Mouse (Mus musculus) gastrocnemius, adult 8-10 months (tissue): ENCODE data around the gene Nmu. TPM values are rescaled to one million over a fixed set of nuclear protein-coding genes. Genes with fewer than 3 reads are reported as not detected.

Experiments
- DNase-seq, 2 experiments: peaks; one replicate each; pipeline ENCODE4 v3.0.0; 2022; ENCODE audit warnings: low spot score in 2 of 2
- total RNA-seq, 4 experiments: library from RNA; stranded (reverse); gene quantifications; 2 replicates each; pipeline ENCODE4 v1.2.4; 2022

The Nmu gene
- total RNA-seq, result not detected

DNA sequence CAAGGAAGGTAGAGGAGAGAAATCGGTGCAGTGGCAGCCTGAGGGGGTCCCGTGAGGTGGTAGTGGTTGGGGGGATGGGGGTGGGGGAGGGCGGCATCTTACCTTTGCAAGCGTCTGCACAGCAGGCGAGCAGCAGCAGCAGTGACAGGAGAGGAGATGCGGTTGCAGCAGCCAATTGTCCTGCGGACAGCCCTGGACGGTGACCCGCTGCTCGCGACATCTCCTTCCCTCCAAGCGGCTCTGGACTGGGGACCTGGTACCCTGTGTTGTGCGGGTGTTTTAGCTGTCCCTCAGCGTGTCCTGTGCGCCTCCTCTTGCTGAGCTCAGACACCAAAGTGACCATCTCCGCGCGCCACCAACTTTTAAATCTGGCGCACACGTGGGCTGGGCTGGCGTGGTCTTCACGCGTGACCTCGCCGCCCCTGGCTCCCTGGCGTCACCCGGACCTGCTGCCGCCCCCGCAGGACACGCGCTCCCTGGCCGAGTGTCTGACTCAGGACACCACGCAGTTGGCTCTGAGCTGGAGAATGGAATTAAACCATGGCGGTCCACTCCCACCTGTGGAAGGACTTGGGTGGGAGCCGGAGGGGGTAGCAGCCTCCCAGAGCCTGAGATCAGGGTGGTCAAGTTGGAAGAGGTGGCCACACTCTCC is at the start of gene Nmu:
Gene Nmu (minus strand): TSS at position 336 of the 652 bp plus-strand sequence.
- DNase-seq, result no peak

DNA sequence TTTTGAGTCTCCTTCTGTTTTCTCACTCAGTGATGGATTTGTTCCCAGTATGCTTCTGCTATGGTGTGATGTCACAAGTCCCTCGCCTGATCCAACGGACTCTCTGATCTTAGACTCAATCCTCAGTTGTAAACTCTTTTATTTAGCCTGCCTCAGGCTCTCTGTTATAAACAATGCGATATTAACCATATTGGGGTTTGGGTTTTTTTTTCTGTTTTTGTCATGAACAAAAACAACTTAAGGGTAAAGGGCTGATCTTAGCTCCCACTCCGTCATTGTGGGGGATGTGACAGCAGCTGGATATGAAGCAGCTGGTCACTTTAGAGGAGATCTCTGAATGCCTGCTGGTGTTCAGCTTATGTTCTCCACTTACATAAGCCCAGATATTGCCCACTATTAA is 48.1 kb upstream of the Nmu start:
- DNase-seq, result no peak

DNA sequence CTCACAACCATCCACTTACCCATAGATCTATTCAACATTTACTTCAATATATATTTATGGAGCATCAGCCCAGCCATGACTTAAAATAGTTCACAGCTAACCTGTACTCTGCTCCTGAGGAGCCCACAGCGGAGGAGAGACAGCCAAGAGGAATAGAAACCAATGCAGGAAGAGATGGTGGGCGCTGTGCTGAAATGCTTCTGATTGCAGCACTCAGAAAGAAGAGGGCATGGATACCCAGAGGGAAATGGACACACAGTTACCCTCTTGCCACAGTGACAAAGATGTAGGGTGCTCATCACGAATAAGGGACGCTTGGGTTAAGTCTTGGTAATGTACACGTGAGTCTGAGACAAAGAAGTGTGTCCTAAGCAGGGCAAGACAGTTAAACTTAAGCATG is 30.8 kb upstream of the Nmu start:
- DNase-seq, result no peak

DNA sequence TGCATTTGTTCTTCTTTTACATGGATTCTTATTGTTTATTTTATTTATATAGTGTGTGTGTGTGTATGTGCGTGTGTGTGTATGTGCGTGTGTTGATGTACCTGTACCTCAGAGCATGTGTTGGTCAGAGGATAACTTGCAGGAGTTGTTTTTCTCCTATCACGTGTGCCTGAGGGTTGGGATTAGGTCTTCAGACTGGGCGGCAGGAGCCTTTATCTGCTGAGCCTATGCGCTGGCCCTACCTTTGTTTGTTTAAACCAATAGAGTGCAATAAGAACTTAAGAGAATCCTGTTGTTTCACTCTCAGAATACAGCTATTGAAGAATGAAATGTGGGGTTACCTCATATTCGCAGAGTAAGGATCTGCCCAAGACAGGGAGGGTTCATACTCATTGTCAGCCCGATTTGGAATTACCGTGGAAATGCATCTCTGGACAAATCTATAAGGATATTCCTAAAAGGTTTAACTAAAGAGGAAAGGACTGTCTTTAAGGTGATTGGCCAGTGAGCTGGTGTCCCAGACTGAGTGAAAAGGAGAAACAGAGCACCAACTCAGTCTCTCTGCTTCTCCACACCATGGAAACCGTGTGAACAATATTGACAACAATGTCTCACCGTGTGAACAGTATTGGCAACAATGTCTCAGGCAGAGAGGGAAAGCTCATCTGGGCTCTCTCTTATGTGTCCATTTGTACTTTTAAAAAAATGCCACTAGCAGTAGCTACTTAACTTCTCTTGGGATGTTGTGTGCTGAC is 25.6 kb upstream of the Nmu start:
- no peak for DNase-seq

DNA sequence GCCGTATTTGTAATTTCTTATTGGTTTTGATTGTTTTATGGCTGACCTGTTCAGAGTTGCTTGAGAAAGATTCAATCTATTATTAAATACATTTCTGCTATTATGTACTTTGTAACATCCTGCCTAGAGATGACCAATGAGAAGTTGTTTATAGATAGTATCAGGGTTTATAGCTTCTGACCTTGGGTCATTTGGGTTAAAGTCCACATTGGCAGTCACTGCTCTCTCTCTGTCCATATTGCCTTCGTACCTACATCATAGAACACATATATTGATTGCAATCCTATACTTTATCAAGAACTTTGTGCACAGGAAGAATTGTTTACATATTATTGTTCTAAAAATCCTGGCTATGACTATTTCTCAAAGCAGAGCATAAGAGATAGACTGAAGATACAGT is 24.9 kb upstream of the Nmu start:
- DNase-seq, result no peak

DNA sequence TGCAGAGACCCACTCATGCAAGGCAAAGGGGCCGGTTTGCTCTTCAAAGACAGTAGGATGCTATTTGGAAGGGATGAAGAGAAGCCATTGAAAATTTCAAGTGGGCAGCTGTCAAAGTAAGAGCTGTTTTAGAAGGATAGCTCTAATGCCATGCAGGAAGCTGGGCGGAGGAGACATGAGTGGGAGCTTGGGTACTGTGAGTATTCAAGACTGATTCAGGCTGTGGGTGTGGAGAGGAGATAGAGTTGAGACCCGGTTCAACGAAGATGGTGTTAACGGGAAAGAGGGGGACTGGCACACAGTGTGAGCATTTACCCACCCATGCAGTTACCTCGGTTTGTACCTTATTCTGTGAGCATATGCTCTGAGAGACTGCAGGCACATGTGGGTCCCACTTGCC is 20.1 kb upstream of the Nmu start:
- no peak for DNase-seq

DNA sequence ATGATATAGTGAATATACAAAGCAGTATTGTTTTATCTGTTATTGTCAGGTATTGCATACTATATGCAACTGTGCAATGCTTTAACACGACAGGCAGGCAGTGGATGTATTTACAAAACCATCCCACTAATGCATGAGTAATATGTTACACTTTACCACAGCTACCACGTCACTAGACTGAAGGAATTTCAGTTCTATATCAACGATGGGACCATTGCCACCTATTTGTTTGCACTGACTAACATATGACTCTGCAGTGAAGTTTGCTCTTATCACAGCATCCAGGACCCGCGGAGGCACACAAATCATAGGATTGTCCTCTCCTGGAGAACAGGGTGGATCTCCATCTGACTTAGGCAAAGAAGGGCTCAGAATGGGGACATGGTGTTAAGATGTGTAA is 18.2 kb upstream of the Nmu start:
- DNase-seq, result no peak

DNA sequence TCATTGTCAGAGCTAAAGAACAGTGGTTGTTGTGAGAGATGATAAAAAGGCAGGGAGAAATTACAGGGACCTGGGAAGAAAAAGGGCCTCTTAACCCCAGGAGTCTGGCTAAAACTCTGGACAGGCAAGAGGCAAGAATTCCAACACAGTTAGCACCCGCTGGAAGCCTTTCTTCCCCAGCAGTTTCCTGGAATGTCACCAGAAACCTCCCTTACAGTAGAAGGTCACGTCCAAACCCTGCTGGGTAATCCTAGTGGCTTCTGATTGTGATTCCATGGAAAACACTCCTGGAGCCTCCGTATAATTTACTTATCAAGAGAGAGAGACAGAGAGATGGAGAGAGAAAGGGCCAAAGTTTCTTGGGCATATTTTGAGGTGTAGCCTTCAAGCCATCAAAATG is 15.6 kb upstream of the Nmu start:
- no peak for DNase-seq

DNA sequence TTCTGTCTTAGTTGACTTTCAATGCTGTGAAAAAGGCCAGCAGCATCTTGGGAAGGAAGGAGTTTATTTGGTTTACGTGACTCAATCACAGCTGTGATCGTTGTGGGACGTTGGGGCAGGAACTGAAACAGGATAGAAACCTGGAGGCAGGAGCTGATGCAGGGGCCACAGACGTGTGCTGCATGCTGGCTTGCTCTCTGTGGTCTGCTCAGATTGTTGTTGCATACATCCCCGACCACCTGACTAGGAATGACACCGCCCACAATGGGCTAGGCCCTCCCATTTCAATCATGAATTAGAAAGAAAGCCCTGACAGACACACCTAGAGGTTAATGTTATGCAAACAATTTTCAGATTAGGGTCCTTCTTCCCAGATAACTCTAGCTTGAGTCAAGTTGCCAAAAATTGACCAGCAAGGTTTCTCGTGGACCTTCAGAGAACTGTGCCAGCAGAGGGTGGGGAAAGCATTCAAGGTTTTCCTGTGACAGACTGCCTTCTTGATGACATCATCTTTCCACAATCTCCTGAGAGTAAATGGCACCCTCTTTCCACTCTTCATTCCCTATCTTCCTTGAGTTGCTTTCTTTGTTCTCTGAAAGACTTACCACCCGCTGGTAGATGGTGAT is 5.7 kb upstream of the Nmu start:
- no peak for DNase-seq

DNA sequence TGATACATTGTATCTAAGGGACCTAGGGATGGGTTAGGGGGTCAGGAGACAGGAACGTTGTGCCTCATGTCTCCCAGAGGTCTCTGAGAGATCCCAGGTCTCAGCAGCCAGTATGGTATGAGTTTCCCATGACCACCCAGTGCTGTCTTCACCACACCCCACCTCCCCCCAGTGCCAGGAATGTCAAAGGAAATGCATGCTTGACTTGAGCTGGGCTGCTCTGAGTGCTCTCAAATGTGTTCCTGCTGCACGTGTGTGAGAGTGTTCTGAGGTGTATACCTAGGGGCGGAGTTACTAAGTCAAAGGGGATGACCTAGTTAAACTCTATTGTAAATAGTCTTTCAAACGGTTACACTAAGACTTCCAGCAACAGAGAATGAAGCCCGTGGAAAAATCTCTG is 1.8 kb upstream of the Nmu start:
- no peak for DNase-seq

DNA sequence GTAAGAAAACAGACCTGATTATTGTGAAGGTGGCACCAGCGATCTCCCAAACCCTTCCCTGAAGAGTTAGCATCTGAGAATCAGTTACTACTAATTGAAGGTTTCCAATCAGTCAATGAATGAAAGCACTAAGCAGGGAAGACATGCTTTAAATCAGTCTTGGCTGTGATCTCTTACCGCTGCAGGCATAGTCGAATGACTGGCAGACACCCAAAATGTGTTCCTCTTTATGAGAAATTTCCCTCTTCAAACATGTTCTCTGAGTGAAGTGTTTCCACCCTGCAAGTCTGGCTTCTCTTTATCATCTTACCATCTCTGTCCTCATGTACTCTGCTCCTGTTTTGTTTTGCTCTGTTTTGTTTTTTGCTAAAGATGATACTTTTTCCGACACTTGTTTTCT is 2.8 kb downstream of the Nmu start:
- no peak for DNase-seq

DNA sequence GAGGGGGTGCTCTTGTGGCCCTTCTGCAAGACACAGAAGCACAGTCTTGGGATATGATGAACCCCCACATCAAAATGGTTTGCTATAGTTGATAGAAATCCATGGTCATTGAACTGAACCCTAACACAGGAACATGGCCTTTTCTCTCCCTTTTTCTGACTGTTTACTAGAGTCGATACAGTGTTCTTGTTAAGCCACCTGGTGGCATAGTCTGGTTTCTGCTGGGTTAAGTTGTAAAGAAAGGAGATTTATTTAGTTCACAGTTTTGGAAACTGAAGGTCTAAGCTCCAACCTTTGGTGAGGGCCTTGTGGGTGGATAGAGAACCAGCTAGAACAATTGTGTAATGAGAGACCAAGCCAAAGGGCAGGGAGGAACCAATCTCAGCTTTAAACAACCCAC is 3.5 kb downstream of the Nmu start:
- no peak for DNase-seq

DNA sequence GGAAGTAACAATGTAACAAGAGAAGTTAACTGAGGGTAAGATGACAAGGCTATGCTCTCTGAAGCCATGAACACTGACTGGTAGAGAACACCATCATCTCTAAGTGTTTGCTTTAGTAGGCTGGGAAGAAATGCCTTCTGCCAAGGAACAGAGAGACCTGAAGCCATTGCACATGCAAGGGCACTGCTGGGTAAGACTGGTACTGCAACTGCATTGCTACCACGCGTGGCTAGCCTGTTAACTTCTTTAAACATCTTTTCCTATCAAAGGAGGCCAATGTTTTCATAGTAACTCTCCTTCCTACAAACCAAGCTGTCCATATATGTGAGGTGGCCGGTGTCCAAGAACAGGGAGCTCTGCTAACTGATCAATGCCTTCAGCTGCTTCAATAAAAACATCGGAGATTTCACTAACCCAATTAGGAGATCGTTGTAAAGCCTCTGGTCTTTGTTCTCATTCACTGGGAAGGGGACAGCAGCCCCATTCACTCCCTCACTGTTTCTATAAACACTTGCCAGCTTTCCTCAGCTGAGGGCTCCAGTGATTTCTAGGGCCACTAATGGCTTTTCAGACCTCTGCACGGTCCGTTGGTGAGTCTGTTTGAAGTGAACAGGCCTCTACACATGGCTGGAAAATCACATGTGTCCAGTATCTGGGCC is 11.5 kb downstream of the Nmu start:
- no peak for DNase-seq

DNA sequence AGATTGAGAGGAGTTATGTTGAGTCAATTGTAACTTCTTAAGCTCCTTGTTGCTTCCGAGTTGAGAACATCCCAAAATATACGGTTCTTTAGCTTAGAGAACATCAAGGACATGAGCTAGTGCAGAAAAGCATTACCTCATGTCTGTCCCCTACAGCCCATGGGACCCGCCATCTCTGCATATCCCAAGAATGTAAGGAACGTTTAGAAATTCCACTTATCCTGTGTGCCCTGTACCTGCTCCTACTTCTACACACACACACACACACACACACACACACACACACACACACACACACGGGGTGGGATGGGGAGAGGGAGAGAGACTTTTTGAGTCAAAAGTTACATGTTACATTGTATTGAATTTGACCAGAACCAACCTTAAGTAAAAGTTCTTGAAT is 12.1 kb downstream of the Nmu start:
- DNase-seq, result no peak

DNA sequence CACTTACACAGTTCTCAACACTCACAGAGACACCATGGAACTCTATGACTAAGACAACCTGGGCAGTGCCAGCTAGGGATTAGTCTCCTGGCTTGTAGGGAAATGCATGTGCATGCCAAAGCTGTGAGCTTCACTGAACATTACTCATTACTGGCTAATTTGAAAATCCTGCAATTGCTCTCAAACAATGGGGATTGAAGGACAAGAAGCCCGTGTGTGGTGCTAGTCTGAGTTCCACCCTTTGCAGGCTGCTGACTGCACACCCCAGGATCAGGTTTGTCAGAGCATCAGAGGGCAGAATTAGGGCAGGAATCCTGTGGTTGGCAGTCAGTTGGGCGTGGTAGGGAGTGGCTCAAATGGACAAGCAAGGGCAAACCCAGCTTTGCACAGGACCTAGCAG is 17.5 kb downstream of the Nmu start:
- no peak for DNase-seq

DNA sequence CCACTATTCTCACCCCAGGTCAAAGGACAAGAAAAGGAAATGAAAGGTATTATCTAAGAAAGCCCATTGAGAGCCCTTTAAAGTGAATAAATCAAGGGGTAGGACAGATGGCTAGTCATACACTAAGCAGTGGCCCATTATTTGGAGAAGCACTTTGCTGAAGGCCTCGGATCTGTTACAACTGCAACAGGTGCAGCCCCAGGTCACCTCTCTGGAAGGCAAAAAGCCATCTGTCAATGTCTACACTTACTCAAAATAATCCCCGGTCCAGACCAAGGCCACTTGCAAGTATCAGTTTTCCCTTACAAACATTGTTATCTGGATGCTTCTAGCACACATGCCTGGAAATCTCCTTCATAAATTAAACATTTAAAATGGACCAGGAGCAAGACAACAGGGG is 22.7 kb downstream of the Nmu start:
- DNase-seq, result no peak

DNA sequence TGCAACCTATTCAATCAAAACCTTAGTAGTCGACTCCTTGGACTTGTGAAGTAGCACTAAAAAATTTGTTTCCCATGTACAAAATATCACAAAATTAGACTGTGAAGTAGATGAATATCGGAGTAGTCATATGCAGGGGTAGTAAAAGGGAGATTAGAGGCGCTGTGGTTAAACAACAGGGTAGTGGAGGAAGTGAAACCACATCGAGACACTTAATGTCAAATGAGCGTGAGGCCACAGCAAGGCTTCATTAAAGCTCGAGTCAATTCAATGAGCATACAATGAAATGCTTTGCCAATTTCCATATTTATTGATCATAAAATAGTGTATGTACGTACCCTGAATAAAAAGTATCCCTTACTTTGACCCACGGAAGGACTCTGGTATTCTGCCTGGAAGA is 26.5 kb downstream of the Nmu start:
- no peak for DNase-seq

DNA sequence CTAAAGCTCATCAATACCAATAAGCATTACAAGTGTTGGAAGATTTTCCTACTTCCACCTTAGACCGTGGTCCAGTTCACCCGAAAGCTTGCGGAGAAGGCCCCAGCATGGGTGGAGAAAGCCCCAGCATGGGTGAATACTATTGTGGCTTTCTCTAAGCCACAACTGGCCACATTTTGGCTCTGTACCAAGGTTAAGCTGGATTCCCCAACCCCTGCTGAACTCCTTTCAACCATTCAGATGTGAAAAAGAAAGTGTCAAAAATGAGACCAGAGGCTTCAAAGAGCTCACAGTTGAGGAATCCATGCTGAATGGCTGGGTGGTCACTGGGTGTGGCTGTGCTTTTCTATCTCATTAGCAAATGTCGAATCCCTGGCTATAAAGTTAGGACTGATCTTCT is 29.8 kb downstream of the Nmu start:
- DNase-seq, result no peak

DNA sequence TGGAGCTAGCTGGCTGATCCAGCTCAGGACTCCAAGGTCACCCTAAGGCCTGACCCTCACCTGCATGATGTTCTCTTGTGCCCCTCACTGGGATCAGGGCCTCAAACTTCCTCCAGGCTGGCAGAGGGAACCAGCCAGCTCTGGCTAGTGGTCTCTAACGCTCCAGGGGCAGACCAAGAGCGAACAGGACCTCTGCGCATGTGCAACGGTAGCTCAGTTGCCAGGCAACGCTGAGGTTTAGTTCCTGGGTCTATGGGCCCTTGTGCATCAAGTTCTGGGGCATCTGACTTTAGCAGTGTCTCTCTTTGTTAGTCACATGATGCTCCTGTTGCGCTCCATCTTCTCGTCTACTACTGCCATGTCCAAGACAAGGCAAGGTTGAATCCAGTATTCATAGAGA is 32.6 kb downstream of the Nmu start, which contains the start of gene Pdcl2:
Gene Pdcl2 (minus strand): TSS at position 204 of the 400 bp plus-strand sequence.
- DNase-seq, result no peak

DNA sequence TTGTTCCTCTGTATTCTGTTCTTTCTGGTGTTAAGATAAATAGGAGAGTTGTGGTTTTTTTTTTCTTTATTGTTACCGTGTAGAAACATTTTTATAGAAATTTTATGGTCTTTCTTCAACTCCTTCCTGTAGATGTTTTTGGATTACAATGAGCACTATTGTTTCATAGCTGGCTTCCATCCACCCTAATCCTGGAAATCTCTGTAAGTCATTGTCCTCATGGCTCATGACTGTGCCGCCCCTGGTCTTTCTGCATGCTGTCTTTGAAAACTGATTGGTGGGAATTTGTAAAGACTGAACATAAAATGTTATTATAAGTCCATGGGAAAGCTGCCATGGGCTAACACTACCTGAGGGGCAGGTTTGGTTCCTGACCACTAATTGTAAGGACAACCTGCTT is 36.3 kb downstream of the Nmu start:
- no peak for DNase-seq

DNA sequence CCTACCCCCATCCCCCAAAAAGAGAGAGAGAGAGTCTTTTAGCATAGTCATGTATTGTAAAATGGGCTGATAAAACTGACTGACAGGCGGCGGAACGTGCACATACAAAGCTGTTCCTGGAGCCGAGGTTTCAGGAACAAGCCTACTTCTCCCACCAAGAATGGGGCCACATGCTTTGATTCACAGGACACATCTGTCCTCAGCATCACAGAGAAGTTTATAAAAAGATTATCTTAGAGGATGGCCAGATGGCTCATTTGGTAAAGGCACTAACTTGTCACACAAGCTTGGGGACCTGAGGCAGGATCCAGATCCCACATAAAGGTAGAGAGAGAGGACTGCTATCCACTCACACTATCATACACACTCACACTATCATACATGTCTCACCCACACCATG is 38.5 kb downstream of the Nmu start:
- DNase-seq, result no peak
